Mouse (Mus musculus): Measurements from ENCODE around the gene Katnbl1.
"Not testable (repeated sequence)": the region's sequence is repeated elsewhere in the genome, so short reads cannot be mapped to it uniquely, and the experiment has no call there.

Gene Katnbl1

DNA sequence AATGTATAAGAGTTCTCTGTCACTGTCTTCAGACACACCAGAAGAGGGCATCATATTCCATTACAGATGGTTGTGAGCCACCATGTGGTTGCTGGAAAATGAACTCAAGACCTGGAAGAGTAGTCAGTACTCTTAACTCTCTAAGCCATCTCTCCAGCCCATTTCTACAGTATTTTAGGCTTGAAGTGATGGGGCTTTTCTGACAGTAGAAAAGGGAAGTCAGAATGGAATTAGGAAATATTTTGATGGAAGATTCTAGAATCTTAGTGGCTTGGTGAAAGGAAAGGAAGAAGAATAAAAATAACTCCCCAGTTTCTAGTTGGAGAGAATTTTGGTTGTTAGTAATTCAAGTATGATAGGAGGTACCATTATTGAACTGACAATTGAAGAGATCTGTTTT, 14.9 kb downstream of the Katnbl1 start:
- DNase-seq (ENCODE audit: low spot score), result no peak

DNA sequence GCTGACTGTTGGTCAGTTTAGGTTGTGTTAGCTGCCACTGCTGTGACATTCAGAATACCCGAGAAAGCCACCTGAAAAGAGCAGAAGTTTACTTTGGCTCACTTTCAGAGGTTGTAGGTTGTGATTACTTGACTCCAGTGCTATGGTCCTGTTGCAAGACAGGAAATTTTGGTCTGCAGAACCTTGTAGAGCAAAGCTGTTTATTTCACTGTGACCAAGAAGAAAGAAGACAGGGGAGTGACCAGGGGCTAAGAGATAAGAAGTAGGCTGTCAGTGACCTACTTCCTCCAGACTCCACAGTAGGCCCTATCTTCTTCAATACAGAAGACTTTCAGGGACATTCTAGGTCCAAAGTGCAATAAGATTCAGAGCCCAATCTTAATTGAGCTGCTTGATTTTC, 17.6 kb downstream of the Katnbl1 start:
- DNase-seq (ENCODE audit: low spot score), result no peak

DNA sequence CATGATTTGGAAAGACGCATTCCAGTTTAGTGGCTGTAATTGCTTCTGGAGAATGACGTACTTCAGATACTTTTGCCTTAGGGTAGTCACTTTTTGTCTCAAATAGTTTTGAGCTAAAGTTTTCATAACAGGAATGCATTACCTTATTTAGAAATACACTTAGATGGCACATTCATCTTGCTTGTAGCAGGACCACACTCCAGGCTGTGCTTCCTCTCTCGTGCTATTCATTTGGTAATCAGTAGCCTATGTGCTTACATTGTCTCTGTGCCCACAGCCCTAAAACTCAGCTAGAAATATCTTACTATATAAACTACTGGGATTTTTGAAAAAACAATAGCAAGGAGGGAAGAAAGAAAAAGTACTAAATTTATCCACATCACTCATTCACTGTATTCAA, 28.0 kb downstream of the Katnbl1 start:
- DNase-seq (ENCODE audit: low spot score), result no peak

DNA sequence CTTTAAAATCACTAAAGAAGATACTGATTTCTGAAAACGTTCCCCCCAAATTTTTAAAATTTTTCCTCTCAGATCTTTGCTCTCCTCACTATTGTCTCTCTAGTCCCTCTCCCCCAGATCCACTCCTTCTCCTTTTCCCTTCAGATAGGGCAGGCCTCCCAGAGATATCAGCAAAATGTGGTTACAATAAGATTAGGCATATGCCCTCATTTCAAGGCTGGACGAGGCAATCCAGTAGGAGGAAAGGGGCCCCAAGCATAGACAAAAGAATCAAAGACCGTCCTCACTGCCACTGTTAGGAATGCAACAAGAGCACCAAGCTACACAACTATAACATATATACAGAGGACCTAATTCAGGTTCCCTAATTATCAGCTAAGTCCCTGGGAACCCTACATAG, 46.3 kb downstream of the Katnbl1 start:
- no peak for DNase-seq (ENCODE audit: low spot score)

DNA sequence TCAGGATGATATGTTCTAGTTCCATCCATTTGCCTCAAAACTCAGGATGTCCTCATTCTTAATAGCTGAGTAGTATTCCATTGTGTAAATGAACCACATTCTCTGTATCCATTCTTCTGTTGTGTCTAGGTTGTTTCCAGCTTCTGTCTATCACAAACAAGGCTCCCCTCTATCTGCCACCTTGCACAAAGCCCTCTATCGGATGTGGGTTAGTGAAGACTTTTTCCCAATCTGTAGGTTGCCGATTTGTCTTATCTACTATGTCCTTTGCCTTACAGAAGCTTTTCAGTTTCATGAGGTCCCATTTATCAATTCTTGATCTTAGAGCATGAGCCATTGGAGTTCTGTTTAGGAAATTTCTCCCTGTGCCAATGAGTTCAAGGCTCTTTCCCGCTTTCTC, 49.5 kb downstream of the Katnbl1 start:
- not testable (repeated sequence) for DNase-seq (ENCODE audit: low spot score)

- no peak for DNase-seq (ENCODE audit: low spot score)
These were observed 50.7 kb downstream of the Katnbl1 start for GRCm38 (mm10) chr2:112429665-112430064.

DNA sequence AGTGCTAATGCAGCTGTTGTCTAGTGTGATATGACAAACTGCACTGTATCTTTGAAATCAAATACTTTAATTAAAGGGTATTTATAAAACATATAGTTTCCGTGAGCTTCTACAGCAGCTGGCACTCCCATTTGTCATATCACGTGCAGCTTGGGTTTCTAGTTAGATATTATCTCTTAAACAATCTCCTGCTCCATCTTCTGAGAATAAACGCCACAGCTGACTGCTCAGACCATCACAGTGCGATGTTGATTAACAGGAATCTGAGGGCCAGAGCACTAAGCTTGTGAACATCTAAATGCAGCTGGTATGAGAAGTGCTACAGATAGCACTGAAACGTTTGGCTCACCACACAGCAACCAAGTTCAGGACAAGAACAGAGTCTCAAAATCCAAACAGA, 51.4 kb downstream of the Katnbl1 start:
- DNase-seq (ENCODE audit: low spot score), result no peak

DNA sequence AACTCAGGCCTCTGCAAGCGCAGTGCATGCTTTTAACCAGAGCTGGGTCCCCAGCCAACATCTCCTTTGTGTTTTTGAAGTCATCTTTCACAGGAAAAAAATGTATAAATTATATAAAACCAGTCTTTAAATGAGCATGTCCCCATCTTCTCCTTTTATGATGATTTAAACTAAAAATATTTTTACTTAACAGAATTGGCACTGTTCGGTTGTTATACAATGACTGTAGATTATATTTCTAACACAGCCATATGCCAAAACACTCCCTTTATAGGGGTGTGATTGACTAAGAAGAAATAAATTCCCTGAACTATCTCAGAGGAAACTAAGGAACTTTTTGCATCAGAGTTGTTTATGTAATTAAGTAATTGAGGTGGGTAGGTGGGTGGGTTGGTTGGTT, 53.5 kb downstream of the Katnbl1 start:
- DNase-seq (ENCODE audit: low spot score), result no peak

- peak; percentile 5 for DNase-seq (ENCODE audit: low spot score)
These were observed 54.3 kb downstream of the Katnbl1 start for GRCm38 (mm10) chr2:112433359-112433758.

DNA sequence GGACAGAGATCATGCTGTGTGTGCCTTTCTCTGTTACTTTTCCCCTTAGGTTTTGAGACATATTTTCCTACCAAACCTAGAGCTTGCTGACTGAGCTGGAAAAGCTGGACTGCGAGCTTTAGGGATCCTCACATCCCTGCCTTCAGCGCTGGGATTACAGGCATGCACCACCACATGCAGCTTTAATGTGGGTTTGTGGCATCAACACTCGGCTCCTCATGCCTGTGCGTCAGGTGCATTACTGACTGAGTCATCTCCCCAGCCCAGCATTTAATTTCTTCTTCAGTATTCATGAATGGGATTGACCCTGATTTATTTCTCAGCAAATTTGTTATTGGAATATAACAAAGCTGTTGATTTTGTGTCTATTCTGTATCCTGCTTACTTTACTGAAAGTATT, 57.3 kb downstream of the Katnbl1 start:
- DNase-seq (ENCODE audit: low spot score), result no peak

DNA sequence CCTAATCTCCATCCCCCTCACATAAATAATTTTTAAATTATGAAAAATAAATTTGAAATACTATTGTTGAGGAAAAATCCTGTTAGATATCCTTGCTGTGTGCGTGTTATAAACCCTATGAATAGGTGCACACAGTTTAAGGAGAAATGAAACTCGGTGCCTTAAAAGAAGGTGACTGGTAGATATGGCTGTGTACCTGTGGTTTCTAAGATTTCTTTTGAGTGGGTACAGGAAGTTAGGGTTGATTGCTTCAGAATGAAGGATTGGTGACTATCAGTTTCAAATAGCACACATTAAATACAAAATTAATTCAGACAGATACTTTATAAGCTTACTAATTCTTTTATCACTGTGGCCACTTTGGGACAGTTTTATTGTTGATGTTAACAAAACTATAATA, 58.6 kb downstream of the Katnbl1 start:
- DNase-seq (ENCODE audit: low spot score), result no peak

- no peak for DNase-seq (ENCODE audit: low spot score)
These were observed 64.5 kb downstream of the Katnbl1 start for GRCm38 (mm10) chr2:112443491-112443890.

DNA sequence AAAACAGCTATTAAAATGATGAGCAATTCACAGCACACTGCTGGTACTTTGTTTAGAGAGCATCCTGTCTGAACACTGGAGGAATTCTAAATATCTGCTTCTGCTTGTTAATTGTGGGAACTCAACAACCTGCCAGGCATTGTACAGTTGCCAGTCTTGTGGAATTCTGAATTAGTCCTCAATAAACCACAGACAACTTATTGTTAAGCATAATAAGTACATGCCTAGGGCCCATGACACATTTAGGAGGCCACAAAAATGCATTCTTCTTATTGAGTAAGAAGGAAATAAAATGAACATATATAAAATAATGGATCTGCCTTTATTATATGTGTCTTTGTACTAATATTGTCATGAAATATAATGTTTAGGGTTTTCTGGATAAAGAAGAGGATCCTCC, 66.5 kb downstream of the Katnbl1 start:
- DNase-seq (ENCODE audit: low spot score), result no peak

- not testable (repeated sequence) for DNase-seq (ENCODE audit: low spot score)
These were observed 69.0 kb downstream of the Katnbl1 start for GRCm38 (mm10) chr2:112448046-112448445.

- DNase-seq (ENCODE audit: low spot score), result no peak
These were observed 69.6 kb downstream of the Katnbl1 start for GRCm38 (mm10) chr2:112448510-112449059.

- no peak for DNase-seq (ENCODE audit: low spot score)
These were observed 70.7 kb downstream of the Katnbl1 start for GRCm38 (mm10) chr2:112449597-112450296.

DNA sequence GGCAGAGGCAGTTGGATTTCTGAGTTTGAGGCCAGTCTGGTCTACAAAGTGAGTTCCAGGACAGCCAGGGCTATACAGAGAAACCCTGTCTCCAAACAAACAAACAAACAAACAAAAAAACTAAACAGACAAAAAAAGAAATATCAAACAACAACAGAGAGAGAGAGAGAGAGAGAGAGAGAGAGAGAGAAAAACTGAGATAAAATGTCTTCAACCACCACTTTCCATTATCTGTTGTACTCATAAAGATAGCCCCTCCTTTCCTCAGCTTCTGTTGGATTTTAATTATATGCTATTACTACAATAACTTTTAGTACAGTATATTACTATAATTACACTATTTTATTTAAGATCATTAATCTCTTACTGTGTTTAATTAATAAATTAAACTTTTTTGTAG, 73.5 kb downstream of the Katnbl1 start:
- not testable (repeated sequence) for DNase-seq (ENCODE audit: low spot score)

GRCm38 (mm10) chr2:112454125-112454861, 75.3 kb downstream of the Katnbl1 start:
- DNase-seq (ENCODE audit: low spot score), result no peak

- peak; percentile 95 for DNase-seq (ENCODE audit: low spot score)
These were observed 76.0 kb downstream of the Katnbl1 start, which contains the start of gene Emc7 for GRCm38 (mm10) chr2:112454862-112455564. Gene Emc7, plus strand, starts transcription at chr2:112454997.

- DNase-seq (ENCODE audit: low spot score), result no peak
These were observed 81.5 kb downstream of the Katnbl1 start for GRCm38 (mm10) chr2:112460557-112460956.
